Mouse (Mus musculus): ENCODE results near the gene Pold4. TPM values are rescaled to one million over a fixed set of nuclear protein-coding genes. Genes with fewer than 3 reads are reported as not detected.

Pold4 gene
- 38.9 and 39.7 TPM in 2 replicates for polyA plus RNA-seq (2012; rRNA removed)

DNA sequence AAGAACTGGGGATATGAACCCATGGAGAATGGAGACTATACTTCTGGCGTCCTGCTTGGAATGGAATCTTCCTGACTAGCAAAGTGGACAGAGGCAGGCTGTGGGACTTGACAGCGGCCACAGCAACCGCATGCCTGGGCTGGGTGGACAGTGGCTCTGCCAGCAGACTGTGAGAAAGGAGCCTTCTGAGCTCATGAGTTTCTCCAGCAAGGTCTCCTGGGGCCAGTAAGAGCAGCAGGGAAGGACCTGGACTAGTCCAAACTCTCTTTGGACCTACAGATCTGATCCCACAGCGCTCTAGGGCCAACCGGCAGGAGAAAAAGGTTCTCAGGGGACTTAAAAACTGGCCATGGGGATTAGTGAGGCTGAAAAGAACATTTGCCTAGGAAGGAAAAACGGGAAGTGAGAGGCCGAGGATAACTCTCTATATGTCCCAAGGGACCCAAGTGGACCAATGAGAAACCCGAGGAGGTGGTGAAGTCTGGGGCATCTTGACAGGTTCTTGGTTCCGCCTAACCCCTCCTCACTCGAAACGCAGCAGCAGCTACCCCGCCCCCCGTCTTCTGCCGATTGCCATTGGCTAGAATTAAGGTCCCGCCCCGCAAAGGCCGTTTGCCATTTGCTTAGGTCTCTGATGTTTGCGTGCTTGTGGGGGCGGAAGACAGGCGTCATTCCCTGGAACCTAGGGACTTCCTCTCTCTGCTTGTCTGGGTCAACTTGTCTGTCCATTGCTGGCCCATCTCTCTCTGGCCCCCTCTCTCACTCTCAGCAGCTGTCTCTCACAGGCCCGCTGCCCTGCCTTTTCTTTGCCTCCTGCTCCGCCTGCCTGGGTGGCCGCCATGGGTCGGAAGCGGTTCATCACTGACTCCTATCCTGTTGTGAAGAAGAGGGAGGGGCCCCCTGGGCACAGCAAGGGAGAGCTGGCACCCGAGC lies at the start of gene Pold4:
TSS of gene Pold4 (plus strand) at position 647 of the 933 bp plus-strand sequence.
- H3K27ac ChIP-seq (ENCODE audit: insufficient read depth, low read length), result peak within 1 kb of the TSS; percentile 88
- H3K4me3 ChIP-seq (ENCODE audit: insufficient read depth, low read length), result peak within 1 kb of the TSS; percentile 45
- H3K4me1 ChIP-seq (ENCODE audit: control insufficient read depth, insufficient read depth, low read length), result peaks cover 5% of the 10 kb centered on the region
- TF ChIP-seq POLR2A (IDR thresholded peaks at IDR 0.05; ENCODE audit: extremely low read depth, insufficient read depth, low read length) (peak; percentile 94), CTCF (IDR thresholded peaks at IDR 0.05; ENCODE audit: extremely low read depth, insufficient read depth, low read length) (no peak)

DNA sequence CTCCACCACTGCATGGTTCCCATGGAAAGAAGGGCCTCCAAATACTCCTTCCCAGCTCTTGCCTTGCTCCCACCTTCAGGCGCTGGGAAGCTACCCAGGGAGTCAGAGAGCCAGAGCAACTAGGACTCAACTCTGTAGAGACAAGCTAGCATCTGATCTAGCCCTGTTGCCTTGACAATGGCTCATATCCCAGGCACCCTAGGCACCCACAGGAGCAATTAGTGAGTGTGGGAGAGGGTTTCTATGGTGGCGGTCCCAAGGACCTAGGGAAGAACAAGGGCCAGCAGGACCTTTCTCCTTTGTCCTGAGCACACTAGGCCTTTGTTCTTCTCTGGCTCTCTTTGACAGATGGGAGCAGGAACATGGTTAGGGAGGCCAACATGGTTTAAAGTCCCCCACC lies 48.0 kb upstream of the Pold4 start:
- TF ChIP-seq POLR2A (IDR thresholded peaks at IDR 0.05; ENCODE audit: extremely low read depth, insufficient read depth, low read length) (no peak), CTCF (IDR thresholded peaks at IDR 0.05; ENCODE audit: extremely low read depth, insufficient read depth, low read length) (no peak)
- H3K4me1 ChIP-seq (ENCODE audit: control insufficient read depth, insufficient read depth, low read length), result peaks cover 4% of the 10 kb centered on the region
- no peak overlapping the region for H3K4me3 ChIP-seq (ENCODE audit: insufficient read depth, low read length)
- peak overlapping the region; percentile 88 for H3K27ac ChIP-seq (ENCODE audit: insufficient read depth, low read length)

DNA sequence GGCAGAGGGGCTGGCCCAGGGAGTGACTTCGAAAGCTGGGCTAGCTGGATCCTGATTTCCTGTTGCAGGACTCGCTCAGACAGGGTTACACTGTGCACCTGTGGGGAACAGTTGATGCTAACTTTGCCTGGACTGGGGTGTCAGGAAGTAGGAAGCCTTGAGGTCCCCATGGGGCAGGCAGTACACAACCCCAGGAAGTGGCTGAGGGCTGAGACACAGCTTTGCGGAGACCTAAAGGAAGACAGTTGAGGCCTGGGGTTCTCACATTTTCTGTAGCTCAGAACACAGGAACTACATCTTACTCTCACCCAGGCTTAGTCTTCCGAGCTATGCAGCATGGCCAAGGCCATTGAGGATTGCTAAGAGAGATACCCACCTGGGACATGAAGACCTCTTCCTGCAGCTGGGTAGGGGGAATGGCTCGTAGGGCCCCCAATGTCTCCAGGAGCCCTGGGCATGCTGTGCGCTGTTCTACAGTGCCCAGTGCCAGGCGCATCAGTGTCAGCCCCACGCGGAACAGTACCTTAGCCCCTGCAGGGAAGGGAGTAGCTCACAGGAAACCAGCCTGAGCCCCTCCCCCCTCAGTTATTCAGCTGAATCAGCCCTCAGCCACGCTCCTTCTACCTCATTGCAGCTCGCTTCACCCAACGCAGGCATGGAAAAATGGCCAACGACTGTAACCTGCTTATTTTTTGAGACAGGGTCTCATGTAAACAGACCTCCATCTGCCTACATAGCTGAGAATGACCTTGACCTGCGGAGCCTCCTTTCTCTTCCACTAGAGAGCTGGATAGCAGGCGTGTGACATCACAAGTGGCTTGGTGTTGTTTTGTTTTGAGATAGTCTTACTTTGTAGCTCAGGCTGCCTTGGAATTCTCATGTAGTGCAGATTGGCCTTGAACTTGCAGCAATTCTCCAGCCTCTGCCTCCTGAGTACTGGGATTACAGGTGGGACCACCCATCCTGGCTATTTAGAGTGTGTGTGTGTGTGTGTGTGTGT lies 46.4 kb upstream of the Pold4 start:
- no peak overlapping the region for H3K27ac ChIP-seq (ENCODE audit: insufficient read depth, low read length)
- no peak overlapping the region for H3K4me3 ChIP-seq (ENCODE audit: insufficient read depth, low read length)
- no peak for TF ChIP-seq CTCF (IDR thresholded peaks at IDR 0.05; ENCODE audit: extremely low read depth, insufficient read depth, low read length)
- no peak for TF ChIP-seq POLR2A (IDR thresholded peaks at IDR 0.05; ENCODE audit: extremely low read depth, insufficient read depth, low read length)
- peaks cover 4% of the 10 kb centered on the region for H3K4me1 ChIP-seq (ENCODE audit: control insufficient read depth, insufficient read depth, low read length)

DNA sequence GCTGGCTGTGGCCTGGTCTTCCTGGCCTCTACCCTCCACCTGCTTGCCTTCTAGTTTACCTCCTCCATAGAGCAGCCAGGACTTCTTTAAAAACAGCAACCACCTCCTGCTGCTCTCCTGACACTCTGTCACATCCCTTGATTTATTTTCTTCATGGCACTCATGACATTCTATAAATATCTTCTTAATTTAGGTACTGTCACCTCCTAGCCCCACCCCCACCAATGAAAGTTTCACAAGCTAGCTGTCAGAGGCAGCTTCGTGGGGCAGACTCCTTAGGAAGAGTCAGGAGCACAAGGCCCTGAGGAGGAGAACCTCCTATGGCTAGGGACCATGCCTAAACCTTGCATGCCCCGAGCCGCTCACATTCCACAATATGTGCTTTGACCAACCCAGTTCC lies 44.4 kb upstream of the Pold4 start:
- Histone ChIP-seq H3K27ac (ENCODE audit: insufficient read depth, low read length) (no peak overlapping the region), H3K4me1 (ENCODE audit: control insufficient read depth, insufficient read depth, low read length) (peaks cover 2% of the 10 kb centered on the region; the same call in 1 of the 2 replicates), H3K4me3 (ENCODE audit: insufficient read depth, low read length) (no peak overlapping the region)
- TF ChIP-seq POLR2A (IDR thresholded peaks at IDR 0.05; ENCODE audit: extremely low read depth, insufficient read depth, low read length), result no peak
- no peak for TF ChIP-seq CTCF (IDR thresholded peaks at IDR 0.05; ENCODE audit: extremely low read depth, insufficient read depth, low read length)

DNA sequence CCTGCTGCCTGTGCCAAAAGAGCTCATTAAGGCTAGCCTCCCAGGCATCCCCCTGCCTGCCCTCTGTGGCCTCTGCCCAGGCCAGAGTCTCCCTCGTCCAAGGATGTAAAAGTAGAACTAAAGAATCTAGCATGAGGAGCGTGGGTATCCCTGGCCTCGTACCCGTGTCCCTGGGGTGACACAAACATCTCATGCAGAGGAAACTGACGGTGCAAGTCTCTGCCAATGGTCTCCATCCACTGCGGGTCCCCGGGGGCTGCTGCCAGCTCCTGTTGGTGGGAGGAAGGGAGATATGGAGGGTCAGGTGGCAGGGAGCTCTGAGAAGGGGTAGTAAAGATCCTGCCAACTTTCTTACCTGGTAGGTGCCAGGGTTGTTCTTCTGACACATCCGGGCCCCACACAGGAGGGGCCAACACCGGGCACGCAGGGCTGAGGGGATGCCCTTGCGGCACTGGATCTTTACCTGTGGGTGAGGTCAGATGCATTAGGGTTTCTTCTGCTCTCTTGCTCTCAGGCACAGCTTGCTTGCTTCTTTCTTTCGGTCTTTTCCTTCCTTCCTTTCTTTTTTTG lies 42.6 kb upstream of the Pold4 start:
- Histone ChIP-seq H3K4me3 (ENCODE audit: insufficient read depth, low read length) (no peak overlapping the region), H3K27ac (ENCODE audit: insufficient read depth, low read length) (no peak overlapping the region), H3K4me1 (ENCODE audit: control insufficient read depth, insufficient read depth, low read length) (peaks cover 5% of the 10 kb centered on the region; the same call in 1 of the 2 replicates)
- no peak for TF ChIP-seq POLR2A (IDR thresholded peaks at IDR 0.05; ENCODE audit: extremely low read depth, insufficient read depth, low read length)

DNA sequence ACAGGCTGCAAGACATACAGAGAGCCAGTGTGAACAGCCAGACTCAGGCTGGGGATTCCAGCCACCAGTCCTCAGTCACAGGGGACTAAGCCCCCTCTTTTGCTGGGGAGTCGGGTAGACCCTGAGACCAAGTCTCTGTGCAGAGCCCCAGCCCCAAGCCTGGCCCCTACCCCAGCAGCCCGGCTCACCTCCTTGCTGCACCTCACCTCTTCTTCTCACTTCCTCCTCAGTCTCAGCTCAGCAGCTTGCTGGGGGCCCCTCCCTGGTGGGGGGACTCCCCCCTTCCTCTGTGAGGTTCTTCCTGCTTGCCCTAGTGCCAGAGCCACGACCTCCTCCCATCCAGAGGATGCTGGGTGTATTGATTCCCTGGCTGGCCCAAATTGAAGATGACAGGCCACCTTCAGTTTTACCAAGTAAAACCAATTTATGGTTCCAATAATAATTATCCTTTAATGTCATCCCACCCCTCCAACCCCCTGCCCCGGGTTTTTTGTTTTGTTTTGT lies 40.8 kb upstream of the Pold4 start, which contains the start of gene Tbc1d10c:
TSS of gene Tbc1d10c (minus strand) at position 454 of the 504 bp plus-strand sequence.
- TF ChIP-seq POLR2A (IDR thresholded peaks at IDR 0.05; ENCODE audit: extremely low read depth, insufficient read depth, low read length), result no peak
- TF ChIP-seq CTCF (IDR thresholded peaks at IDR 0.05; ENCODE audit: extremely low read depth, insufficient read depth, low read length), result no peak

DNA sequence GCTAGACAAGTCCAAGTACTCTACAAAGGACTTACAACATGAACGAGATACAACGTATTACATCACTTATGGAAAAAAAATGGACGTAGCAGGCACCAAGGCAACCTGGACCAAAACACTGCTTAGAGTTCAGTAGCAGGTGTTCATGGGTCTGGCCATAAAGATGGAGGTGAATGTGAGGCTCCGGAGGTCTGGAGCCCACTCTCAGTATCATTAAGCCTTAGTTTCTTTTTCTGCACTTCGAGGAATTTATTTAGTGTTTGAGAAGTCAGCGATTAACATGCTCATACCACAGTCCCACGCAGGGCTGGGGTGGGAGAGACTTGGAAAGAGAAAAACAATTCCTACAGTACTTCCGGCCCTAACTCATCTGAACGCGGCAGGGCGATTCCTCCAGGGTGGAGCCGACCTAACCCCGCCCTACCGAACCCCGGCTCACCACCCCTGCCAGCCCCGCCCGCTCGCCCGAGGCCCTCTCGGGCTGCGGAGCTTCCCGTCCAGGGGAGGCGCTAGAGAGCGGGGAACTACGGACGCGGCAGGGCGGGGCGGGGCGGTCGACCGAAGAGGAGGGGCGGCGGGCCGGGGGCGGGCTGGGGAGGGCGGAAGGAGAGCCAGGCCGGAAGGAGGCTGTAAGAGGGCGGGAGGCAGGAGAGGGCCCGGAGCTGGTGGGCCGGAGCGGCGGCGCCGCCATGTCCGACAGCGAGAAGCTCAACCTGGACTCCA lies 40.0 kb upstream of the Pold4 start, which contains the start of gene Ppp1ca:
TSS of gene Ppp1ca (plus strand) at position 538 of the 723 bp plus-strand sequence.
- peak within 1 kb of the TSS; percentile 97 for H3K4me3 ChIP-seq (ENCODE audit: insufficient read depth, low read length)
- peak within 1 kb of the TSS; percentile 93 for H3K27ac ChIP-seq (ENCODE audit: insufficient read depth, low read length)
- H3K4me1 ChIP-seq (ENCODE audit: control insufficient read depth, insufficient read depth, low read length), result peaks cover 7% of the 10 kb centered on the region; the same call in 1 of the 2 replicates
- TF ChIP-seq CTCF (IDR thresholded peaks at IDR 0.05; ENCODE audit: extremely low read depth, insufficient read depth, low read length), result peak; percentile 43
- TF ChIP-seq POLR2A (IDR thresholded peaks at IDR 0.05; ENCODE audit: extremely low read depth, insufficient read depth, low read length), result peak; percentile 70

More for the DNA sequence above, 40.8 kb upstream of the Pold4 start, which contains the start of gene Tbc1d10c:
- Histone ChIP-seq H3K4me1 (ENCODE audit: control insufficient read depth, insufficient read depth, low read length) (peaks cover 7% of the 10 kb centered on the region; the same call in 1 of the 2 replicates), H3K27ac (ENCODE audit: insufficient read depth, low read length) (peak within 1 kb of the TSS; percentile 93), H3K4me3 (ENCODE audit: insufficient read depth, low read length) (peak within 1 kb of the TSS; percentile 97)

Data from cortical plate, adult 2 months (tissue).